Mouse (Mus musculus) ovary, adult 18-20 months (tissue): Measurements from ENCODE around the gene Catsperg1.
"Not testable (repeated sequence)": the region's sequence is repeated elsewhere in the genome, so short reads cannot be mapped to it uniquely, and the experiment has no call there.

Experiments
- DNase-seq: peaks from one replicate; pipeline ENCODE4 v3.0.0; 2022; ENCODE audit warnings: low spot score, mixed read lengths

Catsperg1 gene

GRCm38 (mm10) chr7:29170066-29170754, 43.6 kb downstream of the Catsperg1 start, which contains the start of the genes Ggn and Spred3:
Gene Ggn, plus strand, starts transcription at chr7:29170210.
Gene Spred3, minus strand, starts transcription at chr7:29170411.
- peak; percentile 53 for DNase-seq

GRCm38 (mm10) chr7:29169231-29170065, 44.4 kb downstream of the Catsperg1 start:
- peak; percentile 72 for DNase-seq

DNA sequence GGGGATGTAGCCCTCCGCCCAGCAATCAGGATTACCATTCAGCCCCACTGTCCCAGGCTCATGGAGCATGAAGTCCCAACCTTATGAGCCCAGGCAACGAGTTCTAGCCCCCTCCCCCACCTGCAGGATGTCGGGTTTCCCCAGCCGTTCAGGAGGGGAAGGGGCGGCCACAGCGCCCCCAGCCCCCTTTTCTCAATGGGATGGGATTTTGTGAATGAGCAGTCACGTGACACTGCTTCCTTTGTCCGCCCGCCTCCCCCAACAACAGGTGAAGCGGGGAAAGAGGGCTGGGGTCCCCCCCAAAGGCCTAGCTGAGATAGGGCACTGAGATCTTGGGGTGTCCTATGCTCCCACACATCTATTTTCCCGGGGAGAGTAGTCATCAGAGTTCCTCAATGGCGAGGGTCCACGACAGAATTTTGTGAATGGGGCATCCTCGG, 45.0 kb downstream of the Catsperg1 start:
- no peak for DNase-seq

DNA sequence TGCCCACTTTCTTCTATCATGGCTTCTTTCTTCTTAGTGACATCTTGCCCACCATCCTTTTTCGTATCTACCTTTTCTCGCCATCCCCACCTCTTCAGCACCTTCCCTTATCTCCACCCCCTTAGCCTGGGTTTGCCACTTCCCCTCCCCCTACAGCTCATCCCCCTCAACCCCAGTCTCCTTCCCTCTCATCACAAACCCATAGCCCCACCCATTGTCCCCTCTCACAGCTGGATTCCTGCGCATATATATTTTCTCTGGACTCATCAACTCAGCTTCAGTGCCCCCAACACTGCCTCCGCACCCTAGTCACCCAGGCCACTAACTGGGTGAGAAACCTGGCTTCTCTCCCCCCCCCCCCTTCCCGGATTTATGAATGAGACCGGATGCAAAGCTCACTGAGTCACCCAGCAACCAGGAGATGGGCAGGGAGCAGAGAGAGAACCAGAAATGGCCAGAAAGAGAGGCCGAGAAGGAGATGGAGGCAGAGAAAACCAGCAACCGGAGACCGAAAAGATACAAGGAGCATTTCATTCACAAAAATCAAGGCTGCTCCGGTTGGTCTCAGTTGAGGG, 45.6 kb downstream of the Catsperg1 start:
- no peak for DNase-seq

DNA sequence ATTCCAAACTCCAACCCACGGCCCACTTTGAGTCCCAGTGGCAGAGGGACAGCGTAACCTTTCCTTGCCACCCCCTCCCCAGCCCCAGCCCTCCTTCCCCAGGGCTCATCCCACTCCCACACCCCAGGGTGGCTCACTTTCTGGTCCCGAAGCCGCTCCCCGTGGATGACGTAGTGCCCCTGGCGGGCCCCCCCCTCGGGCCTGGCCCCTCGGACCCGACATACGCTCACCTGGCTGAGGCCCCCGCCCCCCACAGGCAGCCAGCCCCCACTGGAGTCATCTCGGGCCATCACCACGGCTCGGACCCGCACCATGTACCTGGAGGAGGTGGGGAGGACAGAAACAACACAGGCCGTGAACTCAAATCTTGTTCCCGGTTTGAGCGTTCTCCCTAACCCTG, 46.2 kb downstream of the Catsperg1 start:
- no peak for DNase-seq

- peak; percentile 37 for DNase-seq
Observed at GRCm38 (mm10) chr7:29162750-29163525, 50.9 kb downstream of the Catsperg1 start.

DNA sequence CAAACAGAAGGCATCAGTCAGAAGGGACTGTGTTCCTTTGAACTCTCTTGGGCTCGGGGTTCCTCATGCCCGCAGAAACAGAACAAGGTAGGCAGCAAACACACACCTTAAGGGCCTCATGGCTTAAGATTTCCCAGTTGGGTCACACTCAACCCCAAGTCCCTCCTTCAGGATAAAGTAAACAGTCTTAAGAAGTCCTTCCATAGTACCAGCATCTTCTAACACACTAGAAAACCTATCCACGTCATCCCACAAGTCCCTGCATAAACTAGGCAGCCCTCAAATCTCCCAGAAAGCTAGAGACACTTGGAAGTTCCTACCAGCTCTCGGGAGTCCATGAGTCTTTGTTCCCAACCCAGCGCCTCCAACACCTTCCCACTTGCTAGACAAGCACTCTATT, 51.5 kb downstream of the Catsperg1 start:
- DNase-seq, result no peak

GRCm38 (mm10) chr7:29158264-29158663, 55.6 kb downstream of the Catsperg1 start:
- DNase-seq, result no peak

- peak; percentile 69 for DNase-seq
Observed at GRCm38 (mm10) chr7:29155838-29156782, 57.7 kb downstream of the Catsperg1 start, which contains the start of gene Fam98c. Gene Fam98c, minus strand, starts transcription at chr7:29156234.

GRCm38 (mm10) chr7:29155196-29155837, 58.5 kb downstream of the Catsperg1 start:
- peak; percentile 79 for DNase-seq

DNA sequence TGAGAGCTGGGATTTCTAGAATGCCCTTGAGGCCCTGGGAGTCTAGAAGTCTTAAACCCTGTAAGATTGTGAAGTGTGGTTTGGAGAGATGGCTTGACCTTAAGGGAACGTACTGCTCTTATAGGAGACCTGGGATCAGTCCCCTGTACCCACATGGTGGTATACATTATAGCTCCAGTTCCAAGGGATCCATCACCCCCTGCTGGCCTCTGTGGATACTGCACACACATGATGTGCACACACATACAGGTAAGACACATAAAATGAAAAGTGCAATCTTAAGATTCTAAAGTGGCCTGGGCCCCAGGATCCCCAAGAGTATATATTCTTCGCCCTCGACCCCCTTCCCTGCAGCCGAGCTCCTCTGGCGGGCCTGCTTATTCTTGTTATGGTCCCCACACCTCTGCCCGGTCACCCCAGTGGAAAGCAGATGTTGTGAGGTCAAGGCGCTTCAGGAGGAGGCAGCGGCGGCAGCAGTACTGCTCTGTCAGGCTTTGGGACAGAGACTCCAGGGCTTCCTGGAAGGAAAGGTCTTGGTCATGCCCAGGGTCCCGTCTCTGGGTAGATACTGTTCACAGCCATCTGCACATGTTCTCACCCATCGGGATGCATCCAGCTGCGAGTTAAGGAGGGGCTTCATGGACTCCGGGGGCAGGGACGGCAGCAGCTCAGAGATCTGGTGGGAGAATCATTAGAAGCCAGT, 59.7 kb downstream of the Catsperg1 start:
- no peak for DNase-seq

- no peak for DNase-seq
Observed at GRCm38 (mm10) chr7:29151486-29151885, 62.3 kb downstream of the Catsperg1 start.

GRCm38 (mm10) chr7:29148771-29149170, 65.1 kb downstream of the Catsperg1 start:
- no peak for DNase-seq

- no peak for DNase-seq
Observed at GRCm38 (mm10) chr7:29146625-29147367, 67.0 kb downstream of the Catsperg1 start.

DNA sequence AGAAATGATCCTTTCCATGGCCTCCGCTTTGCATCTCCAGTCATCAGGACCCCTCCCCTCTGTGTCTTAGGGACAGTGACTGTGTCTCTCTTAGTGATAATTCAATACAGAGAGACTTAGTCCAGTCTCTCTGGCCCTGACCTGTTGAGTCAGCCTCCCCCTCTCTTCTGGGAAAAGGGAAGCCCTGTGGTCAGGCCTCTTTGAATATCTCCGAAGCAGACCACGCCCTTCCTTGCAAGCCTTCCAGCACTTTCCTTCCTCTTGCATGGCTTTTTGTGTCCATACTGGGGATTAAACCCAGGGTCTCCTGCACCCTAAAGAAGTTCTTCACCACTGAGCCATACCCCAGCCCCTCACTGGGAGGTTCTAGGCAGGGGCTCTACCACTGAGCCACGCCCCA, 69.8 kb downstream of the Catsperg1 start:
- DNase-seq, result no peak

- DNase-seq, result no peak
Observed at GRCm38 (mm10) chr7:29141416-29141815, 72.4 kb downstream of the Catsperg1 start.

DNA sequence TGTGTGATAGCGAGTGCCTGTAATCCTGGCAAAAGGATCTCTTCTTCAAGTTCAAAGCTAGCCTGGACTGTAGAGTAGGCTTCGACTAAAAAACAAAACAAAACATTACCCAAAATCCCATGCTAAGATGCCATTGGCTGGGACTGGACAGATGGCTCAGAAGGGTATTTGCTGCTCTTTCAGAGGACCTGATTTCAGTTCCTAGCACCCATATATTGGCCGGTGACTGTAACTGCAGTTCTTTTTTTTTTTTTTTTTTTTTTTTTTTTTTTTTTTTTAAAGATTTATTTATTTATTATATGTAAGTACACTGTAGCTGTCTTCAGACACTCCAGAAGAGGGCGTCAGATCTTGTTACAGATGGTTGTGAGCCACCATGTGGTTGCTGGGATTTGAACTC, 74.6 kb downstream of the Catsperg1 start:
- not testable (repeated sequence) for DNase-seq

DNA sequence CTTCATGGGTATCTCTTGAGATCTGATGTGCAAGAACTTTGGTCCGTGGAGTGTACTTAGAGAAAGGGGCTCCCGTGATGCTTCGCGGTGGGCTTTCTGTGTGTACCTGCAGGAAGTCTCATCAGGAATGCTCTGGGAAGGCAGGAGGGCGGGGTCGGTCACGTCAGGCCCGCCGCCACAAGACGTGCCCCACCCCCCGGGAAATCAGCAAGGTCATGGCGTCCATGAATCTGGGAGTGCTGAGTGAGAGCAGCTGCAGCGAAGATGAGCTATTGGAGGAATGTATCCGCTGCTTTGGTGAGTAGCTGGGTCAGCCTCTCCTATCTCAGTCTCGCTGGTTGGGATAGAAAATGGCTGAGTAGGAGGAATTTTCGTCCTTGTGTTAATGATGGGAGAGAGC, 76.4 kb downstream of the Catsperg1 start:
- DNase-seq, result peak; percentile 74
